Mouse (Mus musculus) heart, postnatal 14 days (tissue): ENCODE results near the gene Lin7b. TPM values are rescaled to one million over a fixed set of nuclear protein-coding genes. Genes with fewer than 3 reads are reported as not detected.
"Not testable (repeated sequence)": the region's sequence is repeated elsewhere in the genome, so short reads cannot be mapped to it uniquely, and the experiment has no call there.

ENCODE experiments used
- DNase-seq, 2 experiments: peaks; one replicate each; pipeline ENCODE4 v3.0.0; 2021 to 2022
- intact Hi-C: fragments of 180-260 bp; cut with DNase I; formaldehyde crosslinking; loops from one replicate; pipeline ENCODE4 v1.15.1; 2025
- total RNA-seq, 2 experiments: library from RNA; stranded (reverse); gene quantifications; 2 replicates each; pipeline ENCODE4 v1.2.3; 2021

Lin7b gene
- total RNA-seq, 2 experiments from 2014 or later = 0.90 to 0.96 TPM

GRCm38 (mm10) chr7:45396787-45397186 lies 26.4 kb upstream of the Lin7b start:
- intact Hi-C loops = loop anchor here (10.0 kb wide), 1 partner anchor 332 kb away; the partner anchor contains the start of genes Nosip and Prrg2
- no peak for DNase-seq

GRCm38 (mm10) chr7:45396337-45396775 lies 26.0 kb upstream of the Lin7b start:
- not testable (repeated sequence) for DNase-seq
- intact Hi-C loops = loop anchor here (10.0 kb wide), 1 partner anchor 332 kb away; the partner anchor contains the start of genes Nosip and Prrg2

GRCm38 (mm10) chr7:45395578-45396336 lies 25.4 kb upstream of the Lin7b start, which contains the start of gene Snrnp70:
Gene Snrnp70, minus strand, starts transcription at chr7:45395742.
- peak; percentile 100 for DNase-seq
- intact Hi-C loops = loop anchor here (10.0 kb wide), 1 partner anchor 331 kb away; the partner anchor contains the start of genes Nosip and Prrg2

GRCm38 (mm10) chr7:45395129-45395541 lies 24.8 kb upstream of the Lin7b start:
- intact Hi-C loops = loop anchor here (10.0 kb wide), 1 partner anchor 330 kb away; the partner anchor contains the start of genes Nosip and Prrg2
- DNase-seq = no peak

- no peak for DNase-seq
- intact Hi-C loops = no loop called here
Measured at GRCm38 (mm10) chr7:45386077-45386476, 15.7 kb upstream of the Lin7b start.

- intact Hi-C loops = no loop called here
Measured at GRCm38 (mm10) chr7:45376057-45376456, 5.7 kb upstream of the Lin7b start.

GRCm38 (mm10) chr7:45374620-45375019 lies 4.2 kb upstream of the Lin7b start:
- intact Hi-C loops = no loop called here
- DNase-seq = no peak

More at GRCm38 (mm10) chr7:45376057-45376456, 5.7 kb upstream of the Lin7b start:
- no peak for DNase-seq

- no peak for DNase-seq
- intact Hi-C loops = no loop called here
Measured at GRCm38 (mm10) chr7:45372371-45372770, 2.0 kb upstream of the Lin7b start.

- intact Hi-C loops = no loop called here
- peak; percentile 17 to 43 for DNase-seq
Measured at GRCm38 (mm10) chr7:45369836-45370474, 428 bp downstream of the Lin7b start.

- intact Hi-C loops = no loop called here
Measured at GRCm38 (mm10) chr7:45369022-45369745, 1.2 kb downstream of the Lin7b start.

GRCm38 (mm10) chr7:45368178-45368577 lies 2.2 kb downstream of the Lin7b start:
- intact Hi-C loops = no loop called here

More at GRCm38 (mm10) chr7:45369022-45369745, 1.2 kb downstream of the Lin7b start:
- DNase-seq = no peak

GRCm38 (mm10) chr7:45367020-45367880 lies 3.1 kb downstream of the Lin7b start:
- intact Hi-C loops = no loop called here
- DNase-seq = peak; percentile 98 to 99

More at GRCm38 (mm10) chr7:45368178-45368577, 2.2 kb downstream of the Lin7b start:
- DNase-seq = no peak

- intact Hi-C loops = no loop called here
- no peak for DNase-seq
Measured at GRCm38 (mm10) chr7:45366652-45367019, 3.7 kb downstream of the Lin7b start, which contains the start of gene Ppfia3. Gene Ppfia3, minus strand, starts transcription at chr7:45367019.

GRCm38 (mm10) chr7:45365742-45366651 lies 4.4 kb downstream of the Lin7b start:
- peak; percentile 71 to 78 for DNase-seq
- intact Hi-C loops = no loop called here

- intact Hi-C loops = no loop called here
- no peak for DNase-seq
Measured at GRCm38 (mm10) chr7:45363983-45364382, 6.4 kb downstream of the Lin7b start.

GRCm38 (mm10) chr7:45362801-45363200 lies 7.6 kb downstream of the Lin7b start:
- intact Hi-C loops = no loop called here
- peak in 1 of 2 experiments; percentile 29 for DNase-seq

GRCm38 (mm10) chr7:45361243-45361804 lies 9.1 kb downstream of the Lin7b start:
- intact Hi-C loops = no loop called here
- DNase-seq = peak; percentile 48 to 65
